Mouse (Mus musculus) limb, embryonic 14.5 days (tissue): ENCODE measurements around the gene Sesn3. TPM values are rescaled to one million over a fixed set of nuclear protein-coding genes. Genes with fewer than 3 reads are reported as not detected.
"Not testable (repeated sequence)": the region's sequence is repeated elsewhere in the genome, so short reads cannot be mapped to it uniquely, and the experiment has no call there.

Experiments
- ATAC-seq: fragments of 200-750 bp; cut with Nextera tagmentation; 2 replicates; pipeline ENCODE4 v1.8.0; 2017; ENCODE audit warnings: low read depth, moderate number of reproducible peaks, moderate TSS enrichment; ENCODE audit not compliant: low FRiP score
- DNase-seq: peaks from one replicate; pipeline ENCODE4 v3.0.0-alpha.2; 2015; ENCODE audit warnings: low spot score
- H3K27ac ChIP-seq: fragments of 300-500 bp; sonication (generic); replicated peaks from 2 replicates; pipeline ENCODE4 v1.5.1; 2014; ENCODE audit warnings: low read depth, mild to moderate bottlenecking, low read length, moderate library complexity, mixed read lengths
- H3K27me3 ChIP-seq: fragments of 300-500 bp; sonication (generic); 2 replicates; pipeline ENCODE4 v1.6.1; 2014; ENCODE audit warnings: low read length, mixed read lengths; ENCODE audit not compliant: control insufficient read depth, insufficient read depth
- H3K36me3 ChIP-seq: fragments of 300-500 bp; sonication (generic); 2 replicates; pipeline ENCODE4 v1.6.1; 2014; ENCODE audit warnings: mild to moderate bottlenecking, low read length, moderate library complexity, mixed read lengths; ENCODE audit not compliant: control insufficient read depth, insufficient read depth
- H3K4me1 ChIP-seq: fragments of 300-500 bp; sonication (generic); 2 replicates; pipeline ENCODE4 v1.6.1; 2014; ENCODE audit warnings: antibody characterized with exemption, low read length, mixed read lengths; ENCODE audit not compliant: control insufficient read depth, insufficient read depth
- H3K4me2 ChIP-seq: fragments of 300-500 bp; sonication (generic); replicated peaks from 2 replicates; pipeline ENCODE4 v1.6.1; 2014; ENCODE audit warnings: low read depth, mild to moderate bottlenecking, low read length, moderate library complexity; ENCODE audit not compliant: severe bottlenecking
- H3K4me3 ChIP-seq: fragments of 300-500 bp; sonication (generic); replicated peaks from 2 replicates; pipeline ENCODE4 v1.5.1; 2014; ENCODE audit warnings: low read length
- H3K9ac ChIP-seq: fragments of 300-500 bp; sonication (generic); 2 replicates; pipeline ENCODE4 v1.6.1; 2014; ENCODE audit warnings: mild to moderate bottlenecking, low read depth, low read length, moderate library complexity; ENCODE audit not compliant: severe bottlenecking
- H3K9me3 ChIP-seq: fragments of 300-500 bp; sonication (generic); 2 replicates; pipeline ENCODE4 v1.6.1; 2016; ENCODE audit warnings: low read length; ENCODE audit not compliant: control insufficient read depth
- POLR2A ChIP-seq: fragments of 200-500 bp; IDR thresholded peaks from 2 replicates; pipeline ENCODE4 v1.8.0; 2012; ENCODE audit warnings: inconsistent platforms, mild to moderate bottlenecking, moderate library complexity, borderline replicate concordance; ENCODE audit not compliant: insufficient read depth, insufficient read length; ENCODE audit errors: extremely low read depth
- WGBS: fragments of 180-500 bp; shearing (Covaris S2); extraction: QIAGEN DNeasy Blood & Tissue Kit; methylation state at CpG from one replicate; pipeline ENCODE4 v1.1.7; 2014; 5-methylcytosine and 5-hydroxymethylcytosine counted together
- polyA plus RNA-seq, 2 experiments: library from polyadenylated mRNA; depleted of rRNA in 1 of 2; stranded (reverse) in 1 of 2; unstranded in 1 of 2; fragments of >200 nt; fragmentation: Nextera tagmentation in 1 of 2; extraction: Ambion mirVana in 1 of 2; gene quantifications; 2 replicates each; pipeline versions ENCODE4 v1.2.1 to v1.2.3; 2012 to 2014

Sesn3 gene
- polyA plus RNA-seq (2012; rRNA removed) (25.3 and 28.1 TPM in 2 replicates), polyA plus RNA-seq (2014; fragmentation: Nextera tagmentation; extraction: Ambion mirVana) (21.1 and 31.5 TPM in 2 replicates)

GRCm38 (mm10) chr9:14274986-14275720, at the start of gene Sesn3:
Gene Sesn3 (plus strand): TSS chr9:14275067.
- H3K9me3 ChIP-seq, result no peaks in the 10 kb centered on the region
- 2% methylated on average over 25 of the region's 25 CpGs for WGBS
- ATAC-seq, result 0 out of 2 replicates have a peak, but pooled peaks have one; percentile 1

GRCm38 (mm10) chr9:14227086-14227485, 47.8 kb upstream of the Sesn3 start:
- not testable (repeated sequence) for DNase-seq, H3K9ac ChIP-seq, H3K4me1 ChIP-seq, H3K27ac ChIP-seq, ATAC-seq, H3K4me3 ChIP-seq, H3K36me3 ChIP-seq, H3K27me3 ChIP-seq, H3K4me2 ChIP-seq, H3K9me3 ChIP-seq
- WGBS, result 87% methylated on average over 2 of the region's 2 CpGs

More at GRCm38 (mm10) chr9:14274986-14275720, at the start of gene Sesn3:
- Histone ChIP-seq H3K36me3 (no peaks in the 10 kb centered on the region), H3K4me1 (peaks cover 17% of the 10 kb centered on the region), H3K4me2 (peak within 1 kb of the TSS; percentile 64), H3K27ac (peak within 1 kb of the TSS; percentile 93), H3K9ac (peak within 1 kb of the TSS; percentile 46), H3K4me3 (peak within 1 kb of the TSS; percentile 33), H3K27me3 (no peaks in the 10 kb centered on the region)
- peak; percentile 69 for DNase-seq
- no peak for TF ChIP-seq POLR2A

DNA sequence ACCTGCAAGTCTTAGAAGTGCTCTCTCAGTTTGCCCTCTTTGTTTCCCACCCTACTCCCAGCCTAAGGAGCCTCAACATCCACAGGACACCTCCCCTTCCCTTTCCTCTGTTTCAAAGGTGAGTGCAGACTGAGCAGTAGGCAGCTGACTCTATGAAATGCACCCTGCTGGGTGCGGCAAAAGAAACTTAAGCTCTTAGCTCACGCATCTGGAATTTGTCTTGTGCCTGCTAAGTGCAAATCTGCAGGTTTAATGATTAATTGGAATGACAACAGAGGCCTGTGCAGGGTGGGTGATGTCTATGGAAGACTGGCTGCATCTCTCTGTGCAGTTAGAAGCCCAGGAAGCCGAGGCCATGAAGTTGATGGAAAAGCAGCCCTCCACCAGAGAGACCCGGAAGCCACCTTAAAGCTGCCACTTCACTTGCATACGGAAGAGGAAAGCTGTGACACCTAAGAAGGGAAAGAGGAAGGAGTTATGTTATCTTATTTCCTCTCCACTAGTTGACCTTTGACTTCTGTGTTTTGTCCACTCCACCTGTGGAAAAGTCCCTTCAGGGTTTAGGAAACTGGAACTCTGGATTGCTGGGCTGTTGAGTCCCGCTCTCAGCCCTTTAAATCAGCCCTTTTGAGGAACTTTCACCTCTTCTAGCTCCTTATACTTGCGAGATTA, 41.0 kb upstream of the Sesn3 start:
- no peak overlapping the region for H3K4me2 ChIP-seq
- H3K4me1 ChIP-seq, result peaks cover 8% of the 10 kb centered on the region
- TF ChIP-seq POLR2A, result no peak
- H3K9ac ChIP-seq, result no peak overlapping the region
- H3K4me3 ChIP-seq, result no peak overlapping the region
- ATAC-seq (no peak), DNase-seq (peak; percentile 23)
- no peaks in the 10 kb centered on the region for H3K36me3 ChIP-seq
- no peak overlapping the region for H3K27ac ChIP-seq
- WGBS, result 39% methylated on average over 7 of the region's 7 CpGs
- no peaks in the 10 kb centered on the region for H3K27me3 ChIP-seq
- H3K9me3 ChIP-seq, result no peaks in the 10 kb centered on the region

GRCm38 (mm10) chr9:14235286-14235685, 39.6 kb upstream of the Sesn3 start:
- no peak for ATAC-seq
- H3K4me3 ChIP-seq, result no peak overlapping the region
- DNase-seq, result no peak
- no peaks in the 10 kb centered on the region for H3K27me3 ChIP-seq
- TF ChIP-seq POLR2A, result no peak
- H3K9me3 ChIP-seq, result no peaks in the 10 kb centered on the region
- H3K4me2 ChIP-seq, result no peak overlapping the region
- WGBS, result 74% methylated on average over 2 of the region's 2 CpGs
- no peak overlapping the region for H3K9ac ChIP-seq
- H3K4me1 ChIP-seq, result peaks cover 8% of the 10 kb centered on the region
- no peak overlapping the region for H3K27ac ChIP-seq
- H3K36me3 ChIP-seq, result no peaks in the 10 kb centered on the region

- H3K9ac ChIP-seq, DNase-seq, ATAC-seq, H3K27me3 ChIP-seq, H3K4me3 ChIP-seq, H3K9me3 ChIP-seq, H3K4me1 ChIP-seq, H3K27ac ChIP-seq, H3K4me2 ChIP-seq, H3K36me3 ChIP-seq: not testable (repeated sequence)
- WGBS, result 86% methylated on average over 1 of the region's 1 CpGs
Observed at GRCm38 (mm10) chr9:14241003-14241402, 33.9 kb upstream of the Sesn3 start.
